Mouse (Mus musculus): ENCODE data around the gene N6amt1. TPM values are rescaled to one million over a fixed set of nuclear protein-coding genes. Genes with fewer than 3 reads are reported as not detected.

The N6amt1 gene
- polyA plus RNA-seq, 1 experiment = 16.4 TPM

DNA sequence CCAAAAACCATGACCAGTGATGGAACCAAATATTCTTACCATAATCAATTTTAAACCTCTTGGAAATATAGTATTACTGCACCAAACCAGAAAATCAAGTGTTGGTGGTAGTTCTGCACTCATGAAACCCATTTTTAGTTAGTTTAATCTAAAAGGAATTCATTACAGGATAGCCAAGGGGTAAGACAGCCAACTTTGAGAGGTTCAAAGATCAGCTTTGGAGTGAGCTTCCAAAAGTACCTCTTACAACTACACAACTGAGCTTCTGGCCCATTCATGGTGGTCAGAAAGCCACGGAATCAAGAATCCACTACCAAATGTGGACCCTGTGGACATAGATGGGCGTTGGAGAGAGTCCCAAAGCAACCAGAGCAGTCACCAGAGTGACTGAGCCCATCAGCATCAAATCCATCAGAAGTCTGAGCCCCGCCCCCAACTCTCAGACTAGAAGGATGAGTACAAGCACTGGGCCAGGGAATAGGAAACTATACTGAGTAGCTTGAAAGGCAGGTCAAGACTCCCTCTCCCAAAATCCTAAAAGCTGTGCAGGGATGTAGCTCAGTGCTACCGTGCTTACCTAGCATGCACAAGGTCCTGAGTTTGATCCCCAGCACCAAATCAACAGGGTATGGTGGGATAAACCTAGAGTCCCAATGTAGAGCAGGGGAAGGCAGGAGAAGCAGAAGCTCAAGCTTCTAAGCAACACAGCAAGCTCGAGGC, 2.4 kb upstream of the N6amt1 start:
- WGBS = 85% methylated on average over 5 of the region's 5 CpGs
- Histone ChIP-seq H3K27me3 (replicated peaks; ENCODE audit: control insufficient read depth, insufficient read depth, low read length) (no peaks in the 10 kb centered on the region), H3K27ac (ENCODE audit: insufficient read depth, low read depth, low read length) (peak overlapping the region; percentile 17; the same call in 1 of the 2 replicates), H3K4me1 (ENCODE audit: control insufficient read depth, insufficient read depth, low read length) (no peaks in the 10 kb centered on the region), H3K36me3 (ENCODE audit: control insufficient read depth, insufficient read depth, low read length) (no peaks in the 10 kb centered on the region), H3K4me3 (ENCODE audit: insufficient read depth, low read depth, low read length) (no peak overlapping the region)
- DNase-seq = peak; percentile 65
- TF ChIP-seq CTCF (conservative IDR thresholded peaks at IDR 0.05; ENCODE audit: insufficient read depth, insufficient read length, low read depth, low read length) (no peak), POLR2A (IDR thresholded peaks at IDR 0.05; ENCODE audit: low read depth, low read length) (no peak)

GRCm38 (mm10) chr16:87353605-87354004, 380 bp upstream of the N6amt1 start:
- DNase-seq = no peak
- H3K27ac ChIP-seq (ENCODE audit: insufficient read depth, low read depth, low read length) = no peak overlapping the region
- H3K4me3 ChIP-seq (ENCODE audit: insufficient read depth, low read depth, low read length) = no peak overlapping the region; the same call in 1 of the 2 replicates
- no peaks in the 10 kb centered on the region for H3K4me1 ChIP-seq (ENCODE audit: control insufficient read depth, insufficient read depth, low read length)
- H3K27me3 ChIP-seq (replicated peaks; ENCODE audit: control insufficient read depth, insufficient read depth, low read length) = no peaks in the 10 kb centered on the region
- WGBS = 100% methylated on average over 1 of the region's 1 CpGs
- H3K36me3 ChIP-seq (ENCODE audit: control insufficient read depth, insufficient read depth, low read length) = no peaks in the 10 kb centered on the region
- TF ChIP-seq POLR2A (IDR thresholded peaks at IDR 0.05; ENCODE audit: low read depth, low read length) = no peak
- TF ChIP-seq CTCF (conservative IDR thresholded peaks at IDR 0.05; ENCODE audit: insufficient read depth, insufficient read length, low read depth, low read length) = no peak

DNA sequence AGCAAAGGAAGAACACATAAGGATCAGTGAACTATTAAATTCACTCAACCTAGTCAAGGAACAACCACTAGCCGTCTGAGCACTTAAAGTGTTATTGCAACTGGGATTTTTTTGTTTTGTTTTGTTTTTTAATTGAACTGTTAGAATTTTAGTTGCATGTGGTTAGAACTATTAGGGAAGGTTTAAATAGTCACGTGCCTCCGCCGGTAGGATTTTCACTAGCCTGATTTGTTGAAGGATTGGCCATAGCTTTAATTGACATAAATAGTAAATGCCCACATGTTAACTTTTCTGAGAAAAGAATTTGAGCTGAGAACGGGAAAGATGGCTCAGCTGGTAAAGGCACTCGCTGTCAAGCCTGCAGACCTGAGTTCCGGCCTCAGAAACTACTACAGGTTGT, 763 bp downstream of the N6amt1 start:
- DNase-seq = no peak
- Histone ChIP-seq H3K4me3 (ENCODE audit: insufficient read depth, low read depth, low read length) (no peak overlapping the region; the same call in 1 of the 2 replicates), H3K27me3 (replicated peaks; ENCODE audit: control insufficient read depth, insufficient read depth, low read length) (no peaks in the 10 kb centered on the region), H3K27ac (ENCODE audit: insufficient read depth, low read depth, low read length) (peak overlapping the region; percentile 9; the same call in 1 of the 2 replicates), H3K36me3 (ENCODE audit: control insufficient read depth, insufficient read depth, low read length) (no peaks in the 10 kb centered on the region), H3K4me1 (ENCODE audit: control insufficient read depth, insufficient read depth, low read length) (no peaks in the 10 kb centered on the region)
- TF ChIP-seq POLR2A (IDR thresholded peaks at IDR 0.05; ENCODE audit: low read depth, low read length) (no peak), CTCF (conservative IDR thresholded peaks at IDR 0.05; ENCODE audit: insufficient read depth, insufficient read length, low read depth, low read length) (no peak)
- WGBS = 44% methylated on average over 7 of the region's 7 CpGs

- 85% methylated on average over 6 of the region's 6 CpGs for WGBS
- no peak overlapping the region for H3K27ac ChIP-seq (ENCODE audit: insufficient read depth, low read depth, low read length)
- H3K4me1 ChIP-seq (ENCODE audit: control insufficient read depth, insufficient read depth, low read length) = no peaks in the 10 kb centered on the region
- no peaks in the 10 kb centered on the region for H3K27me3 ChIP-seq (replicated peaks; ENCODE audit: control insufficient read depth, insufficient read depth, low read length)
- no peak overlapping the region for H3K4me3 ChIP-seq (ENCODE audit: insufficient read depth, low read depth, low read length)
- TF ChIP-seq POLR2A (IDR thresholded peaks at IDR 0.05; ENCODE audit: low read depth, low read length) (no peak), CTCF (conservative IDR thresholded peaks at IDR 0.05; ENCODE audit: insufficient read depth, insufficient read length, low read depth, low read length) (no peak)
- DNase-seq = no peak
- H3K36me3 ChIP-seq (ENCODE audit: control insufficient read depth, insufficient read depth, low read length) = no peaks in the 10 kb centered on the region
Measured at GRCm38 (mm10) chr16:87360096-87360495, 6.1 kb downstream of the N6amt1 start.

DNA sequence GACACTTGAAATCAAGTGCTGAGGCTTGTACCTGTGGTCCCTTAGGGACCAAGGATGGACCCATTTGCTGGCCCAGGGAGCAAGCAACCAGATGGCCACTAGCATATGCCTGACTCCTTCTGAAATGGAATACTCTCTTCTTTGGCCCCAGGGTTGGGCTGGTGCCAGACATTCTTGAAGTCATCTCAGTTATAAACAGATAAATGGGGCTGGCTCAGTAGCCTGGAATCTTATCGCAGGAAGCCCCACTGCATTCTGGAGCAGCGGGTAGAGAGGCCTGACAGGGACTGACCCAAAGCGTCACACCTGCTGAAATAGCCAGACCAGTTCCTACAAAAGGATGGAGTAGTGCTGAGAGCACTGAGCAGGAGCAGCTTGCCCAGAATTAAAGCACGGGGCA, 10.2 kb downstream of the N6amt1 start:
- H3K27ac ChIP-seq (ENCODE audit: insufficient read depth, low read depth, low read length) = no peak overlapping the region
- no peak overlapping the region for H3K4me3 ChIP-seq (ENCODE audit: insufficient read depth, low read depth, low read length)
- H3K4me1 ChIP-seq (ENCODE audit: control insufficient read depth, insufficient read depth, low read length) = 0 out of 2 replicates have a peak, but pooled peaks cover 2% of the 10 kb centered on the region
- no peak for TF ChIP-seq CTCF (conservative IDR thresholded peaks at IDR 0.05; ENCODE audit: insufficient read depth, insufficient read length, low read depth, low read length)
- TF ChIP-seq POLR2A (IDR thresholded peaks at IDR 0.05; ENCODE audit: low read depth, low read length) = no peak
- no peaks in the 10 kb centered on the region for H3K27me3 ChIP-seq (replicated peaks; ENCODE audit: control insufficient read depth, insufficient read depth, low read length)
- H3K36me3 ChIP-seq (ENCODE audit: control insufficient read depth, insufficient read depth, low read length) = no peaks in the 10 kb centered on the region; the same call in 1 of the 2 replicates
- WGBS = 76% methylated on average over 4 of the region's 4 CpGs
- peak; percentile 65 for DNase-seq

GRCm38 (mm10) chr16:87366035-87366434, 12.1 kb downstream of the N6amt1 start:
- peak overlapping the region; percentile 71 for H3K4me3 ChIP-seq (ENCODE audit: insufficient read depth, low read depth, low read length)
- TF ChIP-seq CTCF (conservative IDR thresholded peaks at IDR 0.05; ENCODE audit: insufficient read depth, insufficient read length, low read depth, low read length) = no peak
- no peak for TF ChIP-seq POLR2A (IDR thresholded peaks at IDR 0.05; ENCODE audit: low read depth, low read length)
- 37% methylated on average over 10 of the region's 10 CpGs for WGBS
- peak; percentile 87 for DNase-seq
- peak overlapping the region; percentile 99 for H3K27ac ChIP-seq (ENCODE audit: insufficient read depth, low read depth, low read length)
- no peaks in the 10 kb centered on the region; the same call in 1 of the 2 replicates for H3K36me3 ChIP-seq (ENCODE audit: control insufficient read depth, insufficient read depth, low read length)
- 0 out of 2 replicates have a peak, but pooled peaks cover 2% of the 10 kb centered on the region for H3K4me1 ChIP-seq (ENCODE audit: control insufficient read depth, insufficient read depth, low read length)
- H3K27me3 ChIP-seq (replicated peaks; ENCODE audit: control insufficient read depth, insufficient read depth, low read length) = no peaks in the 10 kb centered on the region

GRCm38 (mm10) chr16:87366445-87366844, 12.5 kb downstream of the N6amt1 start:
- WGBS = 60% methylated on average over 6 of the region's 6 CpGs
- TF ChIP-seq POLR2A (IDR thresholded peaks at IDR 0.05; ENCODE audit: low read depth, low read length) = no peak
- TF ChIP-seq CTCF (conservative IDR thresholded peaks at IDR 0.05; ENCODE audit: insufficient read depth, insufficient read length, low read depth, low read length) = no peak
- DNase-seq = peak; percentile 9

More at GRCm38 (mm10) chr16:87366445-87366844, 12.5 kb downstream of the N6amt1 start:
- Histone ChIP-seq H3K4me3 (ENCODE audit: insufficient read depth, low read depth, low read length) (no peak overlapping the region), H3K4me1 (ENCODE audit: control insufficient read depth, insufficient read depth, low read length) (0 out of 2 replicates have a peak, but pooled peaks cover 2% of the 10 kb centered on the region), H3K27me3 (replicated peaks; ENCODE audit: control insufficient read depth, insufficient read depth, low read length) (no peaks in the 10 kb centered on the region), H3K36me3 (ENCODE audit: control insufficient read depth, insufficient read depth, low read length) (no peaks in the 10 kb centered on the region; the same call in 1 of the 2 replicates), H3K27ac (ENCODE audit: insufficient read depth, low read depth, low read length) (peak overlapping the region; percentile 76)
